Mouse (Mus musculus) lung, postnatal 0 days (tissue): Measurements from ENCODE around the gene Gm3667.
"Not testable (repeated sequence)": the region's sequence is repeated elsewhere in the genome, so short reads cannot be mapped to it uniquely, and the experiment has no call there.

ENCODE experiments used
- CTCF ChIP-seq: IDR thresholded peaks from 2 replicates; pipeline ENCODE4 v1.5.1; 2016; ENCODE audit warnings: antibody characterized with exemption, mild to moderate bottlenecking
- EP300 ChIP-seq: IDR thresholded peaks from 2 replicates; pipeline ENCODE4 v1.6.1; 2016; ENCODE audit warnings: antibody characterized with exemption, mild to moderate bottlenecking, control low read depth

- not testable (repeated sequence) for TF ChIP-seq CTCF, EP300
These were observed 10.1 kb upstream of the Gm3667 start for GRCm38 (mm10) chr14:6899881-6900280.
